Mouse (Mus musculus): ENCODE measurements around the gene Fgf22. TPM values are rescaled to one million over a fixed set of nuclear protein-coding genes. Genes with fewer than 3 reads are reported as not detected.

The Fgf22 gene
- polyA plus RNA-seq (2017; shearing (Covaris generic)), result 0.21 TPM

DNA sequence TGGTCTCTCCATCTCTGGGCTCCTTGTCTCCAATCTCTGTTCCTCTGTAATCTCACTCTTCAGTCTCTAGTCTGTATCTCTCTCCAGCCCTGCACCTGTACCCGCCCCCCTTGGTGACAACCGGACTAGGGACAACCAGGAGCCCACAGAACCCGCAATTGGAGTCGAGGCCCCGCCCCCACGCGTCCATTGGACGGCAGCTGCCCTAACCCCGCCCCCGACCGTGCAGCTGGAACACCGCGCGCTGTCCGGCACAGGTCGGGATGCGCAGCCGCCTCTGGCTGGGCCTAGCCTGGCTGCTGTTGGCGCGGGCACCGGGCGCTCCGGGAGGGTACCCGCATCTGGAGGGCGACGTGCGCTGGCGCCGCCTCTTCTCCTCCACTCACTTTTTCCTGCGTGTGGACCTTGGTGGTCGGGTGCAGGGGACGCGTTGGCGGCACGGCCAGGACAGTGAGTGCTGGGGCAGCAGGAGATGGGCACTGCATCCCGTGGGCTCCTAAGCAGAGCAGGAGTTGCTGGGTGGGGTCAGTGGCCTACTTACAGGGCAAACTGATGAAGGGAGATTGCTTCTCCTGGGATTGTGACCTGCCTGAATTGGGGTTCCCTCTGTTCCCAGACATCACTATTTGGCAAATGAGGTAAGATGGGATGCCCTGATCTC, at the start of gene Fgf22:
Gene Fgf22 (plus strand): TSS at position 221 of the 661 bp plus-strand sequence.

DNA sequence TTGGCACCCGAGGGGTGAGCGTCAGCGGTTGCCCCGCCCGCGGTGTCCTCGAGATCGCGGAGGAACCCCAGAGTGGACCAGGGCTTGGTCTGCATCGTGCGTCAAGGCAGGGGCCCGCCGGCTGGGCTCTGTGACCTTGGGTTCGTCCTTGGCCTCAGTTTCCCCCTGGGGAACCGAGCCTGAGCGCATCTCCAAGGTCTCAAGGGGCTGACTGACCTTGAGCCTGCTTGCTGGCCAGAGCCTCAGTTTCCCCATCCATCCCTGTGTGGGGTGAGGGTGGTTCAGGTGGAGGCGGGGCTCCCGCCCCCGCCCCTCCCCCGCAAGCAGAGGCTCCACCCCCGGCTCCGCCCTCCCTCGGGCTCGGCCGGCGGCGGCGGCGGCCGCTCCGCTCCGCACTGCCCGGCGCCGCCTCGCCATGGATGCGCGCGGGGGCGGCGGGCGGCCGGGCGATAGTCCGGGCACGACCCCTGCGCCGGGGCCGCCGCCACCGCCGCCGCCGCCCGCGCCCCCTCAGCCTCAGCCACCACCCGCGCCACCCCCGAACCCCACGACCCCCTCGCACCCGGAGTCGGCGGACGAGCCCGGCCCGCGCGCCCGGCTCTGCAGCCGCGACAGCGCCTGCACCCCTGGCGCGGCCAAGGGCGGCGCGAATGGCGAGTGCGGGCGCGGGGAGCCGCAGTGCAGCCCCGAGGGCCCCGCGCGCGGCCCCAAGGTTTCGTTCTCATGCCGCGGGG, 38.5 kb upstream of the Fgf22 start, which contains the start of gene Hcn2:
Gene Hcn2 (plus strand): TSS at position 381 of the 734 bp plus-strand sequence.

GRCm38 (mm10) chr10:79745898-79746773, 8.7 kb upstream of the Fgf22 start, which contains the start of gene Polrmt:
Polrmt (minus strand) TSS chr10:79746581.

GRCm38 (mm10) chr10:79766508-79767325, 11.8 kb downstream of the Fgf22 start, which contains the start of gene Rnf126:
Rnf126 (minus strand) TSS chr10:79766952.

DNA sequence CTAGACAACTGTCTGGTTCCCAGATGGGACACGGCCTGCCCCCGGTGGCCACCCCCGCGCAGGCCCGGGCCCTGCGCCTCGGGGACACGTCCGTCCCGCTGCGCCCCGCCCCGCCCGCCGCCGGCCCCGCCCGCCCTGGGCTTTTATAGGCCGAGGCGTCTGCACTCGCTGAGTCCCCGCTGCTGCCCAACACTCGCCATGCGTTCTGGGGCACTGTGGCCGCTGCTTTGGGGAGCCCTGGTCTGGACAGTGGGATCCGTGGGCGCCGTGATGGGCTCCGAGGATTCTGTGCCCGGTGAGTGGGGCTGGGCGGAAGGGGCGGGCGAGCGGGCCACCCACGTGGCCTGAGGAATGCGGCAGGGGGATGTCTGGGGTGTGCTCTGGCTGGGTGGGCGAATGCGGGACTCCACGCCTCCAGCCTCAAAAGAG, 22.2 kb downstream of the Fgf22 start, which contains the start of gene Fstl3:
Gene Fstl3 (plus strand): TSS at position 170 of the 429 bp plus-strand sequence.

DNA sequence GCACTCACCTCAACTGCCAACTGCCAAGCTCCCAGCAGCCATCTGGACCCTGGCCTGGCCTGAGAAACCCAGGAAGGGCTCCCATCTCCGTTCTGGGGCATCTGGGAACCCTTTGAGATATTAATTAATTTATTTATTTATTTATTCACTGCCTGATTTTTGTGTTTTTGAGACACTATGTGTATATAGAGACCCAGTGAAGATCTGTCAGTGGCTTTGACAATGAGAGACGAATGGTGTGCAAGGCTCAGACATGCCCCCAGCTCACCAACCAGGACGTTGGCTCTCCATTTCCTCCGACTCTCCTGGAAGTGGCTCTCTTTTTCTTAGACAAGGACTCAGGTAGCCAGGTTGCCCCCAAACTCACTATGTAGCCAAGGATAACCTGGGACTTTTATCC, 36.0 kb downstream of the Fgf22 start, which contains the start of gene Prss57:
Gene Prss57 (minus strand): TSS at position 101 of the 400 bp plus-strand sequence.

GRCm38 (mm10) chr10:79793051-79793737, 38.3 kb downstream of the Fgf22 start, which contains the start of gene Palm:
Palm (plus strand) TSS chr10:79793572.

Other genes starting within 250 kb of the Fgf22 start
- gene Plpp2, start 221.3 kb upstream of the Fgf22 start, polyA plus RNA-seq (2017; shearing (Covaris generic)), result 0.82 TPM
- gene Mier2, start 199.9 kb upstream of the Fgf22 start, polyA plus RNA-seq (2017; shearing (Covaris generic)), result 62.4 TPM
- not detected for gene Theg, start 167.7 kb upstream of the Fgf22 start, polyA plus RNA-seq (2017; shearing (Covaris generic))
- gene C2cd4c, start 141.1 kb upstream of the Fgf22 start, polyA plus RNA-seq (2017; shearing (Covaris generic)), result not detected
- gene Shc2, start 117.2 kb upstream of the Fgf22 start, polyA plus RNA-seq (2017; shearing (Covaris generic)), result not detected
- not detected for gene Odf3l2, start 109.3 kb upstream of the Fgf22 start, polyA plus RNA-seq (2017; shearing (Covaris generic))
- not detected for gene Madcam1, start 90.5 kb upstream of the Fgf22 start, polyA plus RNA-seq (2017; shearing (Covaris generic))
- gene Tpgs1, start 85.7 kb upstream of the Fgf22 start, polyA plus RNA-seq (2017; shearing (Covaris generic)), result 24.9 TPM
- gene Cdc34, start 72.9 kb upstream of the Fgf22 start, polyA plus RNA-seq (2017; shearing (Covaris generic)), result 81.2 TPM
- gene Gzmm, start 66.1 kb upstream of the Fgf22 start, polyA plus RNA-seq (2017; shearing (Covaris generic)), result 0.90 TPM
- gene Bsg, start 50.6 kb upstream of the Fgf22 start, polyA plus RNA-seq (2017; shearing (Covaris generic)), result 151 TPM
- not detected for gene Hcn2, start 38.4 kb upstream of the Fgf22 start, polyA plus RNA-seq (2017; shearing (Covaris generic))
- gene Polrmt, start 8.5 kb upstream of the Fgf22 start, polyA plus RNA-seq (2017; shearing (Covaris generic)), result 45.2 TPM
- 59.0 TPM for gene Rnf126, start 11.9 kb downstream of the Fgf22 start, polyA plus RNA-seq (2017; shearing (Covaris generic))
- 0.52 TPM for gene Fstl3, start 22.2 kb downstream of the Fgf22 start, polyA plus RNA-seq (2017; shearing (Covaris generic))
- gene Prss57, start 35.9 kb downstream of the Fgf22 start, polyA plus RNA-seq (2017; shearing (Covaris generic)), result not detected
- gene Palm, start 38.5 kb downstream of the Fgf22 start, polyA plus RNA-seq (2017; shearing (Covaris generic)), result 1.4 TPM
- not detected for gene Misp, start 65.9 kb downstream of the Fgf22 start, polyA plus RNA-seq (2017; shearing (Covaris generic))
- gene Ptbp1, start 99.4 kb downstream of the Fgf22 start, polyA plus RNA-seq (2017; shearing (Covaris generic)), result 654 TPM
- gene Prtn3, start 119.4 kb downstream of the Fgf22 start, polyA plus RNA-seq (2017; shearing (Covaris generic)), result not detected
- gene Plppr3, start 119.6 kb downstream of the Fgf22 start, polyA plus RNA-seq (2017; shearing (Covaris generic)), result 12.7 TPM
- gene Elane, start 131.2 kb downstream of the Fgf22 start, polyA plus RNA-seq (2017; shearing (Covaris generic)), result not detected
- gene Cfd, start 135.8 kb downstream of the Fgf22 start, polyA plus RNA-seq (2017; shearing (Covaris generic)), result not detected
- 36.7 TPM for gene Med16, start 153.8 kb downstream of the Fgf22 start, polyA plus RNA-seq (2017; shearing (Covaris generic))
- gene Gm26602, start 155.8 kb downstream of the Fgf22 start, polyA plus RNA-seq (2017; shearing (Covaris generic)), result 16.0 TPM
- 0.34 TPM for gene Kiss1r, start 161.9 kb downstream of the Fgf22 start, polyA plus RNA-seq (2017; shearing (Covaris generic))
- gene R3hdm4, start 166.1 kb downstream of the Fgf22 start, polyA plus RNA-seq (2017; shearing (Covaris generic)), result 135 TPM
- 4.1 TPM for gene Arid3a, start 172.0 kb downstream of the Fgf22 start, polyA plus RNA-seq (2017; shearing (Covaris generic))
- gene Wdr18, start 205.1 kb downstream of the Fgf22 start, polyA plus RNA-seq (2017; shearing (Covaris generic)), result 75.5 TPM
- not detected for gene Grin3b, start 215.6 kb downstream of the Fgf22 start, polyA plus RNA-seq (2017; shearing (Covaris generic))
- gene Tmem259, start 229.3 kb downstream of the Fgf22 start, polyA plus RNA-seq (2017; shearing (Covaris generic)), result 31.5 TPM
- 595 TPM for gene Cnn2, start 233.5 kb downstream of the Fgf22 start, polyA plus RNA-seq (2017; shearing (Covaris generic))
- 64.3 TPM for gene Abca7, start 241.4 kb downstream of the Fgf22 start, polyA plus RNA-seq (2017; shearing (Covaris generic))

All from naive thymus-derived CD4-positive, alpha-beta T cell, adult 5 months (primary cell).